Mouse (Mus musculus) 3T3-L1 (cell line): ENCODE measurements at regions not wholly inside any gene's neighbourhood (a gene's known extent, or its start where the extent isn't known, plus 50 kb on each side); places are given as distances from the start of the nearest gene placed in this dataset.

Source experiments
- DNase-seq: peaks from one replicate; pipeline ENCODE4 v3.0.0-alpha.2; 2015; ENCODE audit warnings: low read depth, low spot score

DNA sequence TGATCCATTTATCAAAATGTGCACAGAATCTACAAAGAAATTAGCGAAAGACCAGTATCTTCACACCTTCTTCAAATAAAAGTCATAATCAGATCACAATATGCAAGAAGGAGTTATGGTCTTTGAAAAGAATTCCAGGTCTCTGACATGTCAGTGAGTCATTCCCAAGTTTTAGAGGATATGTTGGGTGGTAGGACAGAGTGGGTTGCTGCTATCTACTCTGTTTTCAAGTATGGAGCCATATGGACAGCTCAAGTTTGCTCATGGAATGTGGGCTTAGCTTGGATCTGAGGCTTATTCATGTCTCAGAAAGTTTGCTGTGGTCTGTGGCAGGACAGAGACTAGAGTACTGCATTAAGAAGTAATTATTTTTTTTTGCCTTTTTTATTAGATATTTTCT lies 657.0 kb downstream of the Inhba start:
- peak; percentile 52 for DNase-seq

DNA sequence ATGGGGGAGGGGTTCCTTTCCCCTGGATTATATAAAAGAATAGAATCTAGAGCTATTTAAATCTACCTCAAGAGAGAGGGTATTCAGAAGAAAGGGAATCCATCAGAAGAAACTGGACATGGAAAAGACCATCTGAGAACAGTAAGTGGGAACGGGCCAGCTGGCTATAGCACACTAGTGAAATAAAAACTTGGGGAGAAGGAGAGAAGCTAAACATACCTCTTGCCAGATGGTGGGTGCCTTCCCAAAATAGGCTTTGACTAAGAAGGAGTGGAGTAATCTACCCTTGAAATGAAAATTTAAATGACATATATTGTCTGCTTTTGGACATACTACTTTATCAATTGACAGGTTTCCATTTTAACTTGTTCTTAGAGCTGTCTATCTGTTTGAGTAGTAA lies 657.6 kb downstream of the Inhba start:
- no peak for DNase-seq

- DNase-seq: peak; percentile 88
These were observed 658.5 kb downstream of the Inhba start for GRCm38 (mm10) chr13:16670047-16670733.

DNA sequence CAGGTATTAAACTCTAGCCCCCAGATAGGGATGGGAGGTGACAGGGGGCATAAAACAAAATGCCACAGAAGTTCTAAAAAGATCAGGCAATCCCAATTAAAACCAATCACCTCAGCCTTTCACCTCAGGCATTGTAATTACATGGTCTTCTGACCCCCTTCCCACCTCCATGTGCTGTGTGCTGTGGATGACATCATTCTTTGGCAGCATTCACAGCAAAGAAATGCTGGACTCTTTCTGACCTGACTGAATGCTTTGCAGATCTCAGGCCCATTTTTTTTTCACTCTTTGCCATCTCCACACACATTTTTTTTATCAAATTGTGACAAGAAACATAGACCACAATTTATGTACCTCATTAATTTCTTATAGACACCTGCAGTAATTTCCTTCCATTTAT lies 659.1 kb downstream of the Inhba start:
- peak; percentile 80 for DNase-seq

DNA sequence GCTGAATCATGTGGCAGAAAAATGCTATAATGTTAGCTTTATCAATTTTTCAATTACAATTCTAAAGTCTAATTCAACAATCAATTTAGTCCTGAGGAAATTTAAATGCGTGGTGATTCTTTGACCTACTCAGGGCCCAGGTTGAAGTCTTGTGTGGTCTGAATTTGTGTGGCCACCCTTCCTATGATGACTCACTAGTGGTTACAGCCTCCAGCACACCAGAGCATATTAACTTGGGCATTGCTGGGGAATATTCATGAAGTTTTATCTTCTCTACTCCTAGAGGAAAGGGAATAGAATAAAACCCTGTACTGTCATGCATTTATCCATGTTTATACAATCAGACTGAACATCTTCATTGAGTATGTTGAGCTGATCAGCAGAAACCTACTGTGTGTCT lies 665.2 kb downstream of the Inhba start:
- DNase-seq: peak; percentile 73

- DNase-seq: peak; percentile 81
These were observed 666.8 kb downstream of the Inhba start for GRCm38 (mm10) chr13:16678246-16679024.

DNA sequence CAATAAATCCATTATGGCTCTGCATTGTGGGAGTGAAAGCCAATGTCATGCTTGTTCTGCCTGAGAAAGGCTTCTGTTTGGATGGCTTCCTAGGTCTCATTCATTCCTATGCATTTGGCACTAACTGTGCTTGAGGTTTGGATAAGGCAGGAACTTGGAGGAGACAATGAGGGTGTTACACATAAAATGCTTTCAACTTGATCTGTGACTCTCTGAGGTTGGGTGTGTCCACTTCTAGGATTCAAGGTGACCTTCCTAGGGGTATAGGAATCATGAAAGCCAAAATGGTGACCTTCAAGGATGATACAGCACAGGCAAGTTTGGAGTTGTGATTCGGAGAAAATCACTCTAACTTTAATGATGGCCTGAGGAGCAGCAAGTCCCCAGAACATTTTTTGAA lies 682.5 kb downstream of the Inhba start:
- DNase-seq: no peak

GRCm38 (mm10) chr13:16700934-16701333 lies 689.3 kb downstream of the Inhba start:
- DNase-seq: no peak

GRCm38 (mm10) chr13:16702138-16702537 lies 690.5 kb downstream of the Inhba start:
- no peak for DNase-seq

- no peak for DNase-seq
These were observed 693.8 kb downstream of the Inhba start for GRCm38 (mm10) chr13:16705217-16706104.

GRCm38 (mm10) chr13:16706105-16706442 lies 694.4 kb downstream of the Inhba start:
- DNase-seq: no peak

DNA sequence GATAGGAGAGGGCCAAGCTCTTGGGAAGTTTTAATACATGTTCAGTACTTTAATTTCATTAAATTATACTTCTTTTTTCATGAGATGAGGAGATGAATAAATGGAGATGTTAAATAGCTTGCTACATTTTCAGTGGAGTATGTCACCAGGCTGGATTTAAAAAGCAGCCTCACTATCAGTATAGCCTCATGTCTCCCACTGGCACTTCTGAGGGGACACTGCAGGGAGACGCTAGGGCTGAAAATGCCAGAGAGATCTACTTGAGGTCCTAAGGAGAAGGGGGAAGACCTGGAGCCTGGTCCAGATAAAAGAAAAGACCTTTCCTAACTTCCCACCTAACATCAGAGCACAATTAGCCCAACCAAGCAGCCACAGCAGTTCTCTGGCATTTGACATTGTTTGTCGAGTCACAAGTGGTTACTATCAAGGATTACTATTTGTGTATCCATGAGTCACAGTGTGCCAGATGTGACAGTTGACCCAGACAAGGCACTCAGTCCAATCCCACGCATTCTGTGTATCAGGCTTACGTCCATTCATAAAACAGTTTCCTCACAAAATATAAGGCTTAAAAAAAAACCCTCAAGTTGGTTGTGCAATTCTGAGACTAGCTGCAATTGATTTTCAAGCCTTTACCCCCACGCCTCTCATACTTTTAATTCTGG lies 703.8 kb downstream of the Inhba start:
- DNase-seq: peak; percentile 96

- DNase-seq: peak; percentile 22
These were observed 704.7 kb downstream of the Inhba start for GRCm38 (mm10) chr13:16716340-16716739.

DNA sequence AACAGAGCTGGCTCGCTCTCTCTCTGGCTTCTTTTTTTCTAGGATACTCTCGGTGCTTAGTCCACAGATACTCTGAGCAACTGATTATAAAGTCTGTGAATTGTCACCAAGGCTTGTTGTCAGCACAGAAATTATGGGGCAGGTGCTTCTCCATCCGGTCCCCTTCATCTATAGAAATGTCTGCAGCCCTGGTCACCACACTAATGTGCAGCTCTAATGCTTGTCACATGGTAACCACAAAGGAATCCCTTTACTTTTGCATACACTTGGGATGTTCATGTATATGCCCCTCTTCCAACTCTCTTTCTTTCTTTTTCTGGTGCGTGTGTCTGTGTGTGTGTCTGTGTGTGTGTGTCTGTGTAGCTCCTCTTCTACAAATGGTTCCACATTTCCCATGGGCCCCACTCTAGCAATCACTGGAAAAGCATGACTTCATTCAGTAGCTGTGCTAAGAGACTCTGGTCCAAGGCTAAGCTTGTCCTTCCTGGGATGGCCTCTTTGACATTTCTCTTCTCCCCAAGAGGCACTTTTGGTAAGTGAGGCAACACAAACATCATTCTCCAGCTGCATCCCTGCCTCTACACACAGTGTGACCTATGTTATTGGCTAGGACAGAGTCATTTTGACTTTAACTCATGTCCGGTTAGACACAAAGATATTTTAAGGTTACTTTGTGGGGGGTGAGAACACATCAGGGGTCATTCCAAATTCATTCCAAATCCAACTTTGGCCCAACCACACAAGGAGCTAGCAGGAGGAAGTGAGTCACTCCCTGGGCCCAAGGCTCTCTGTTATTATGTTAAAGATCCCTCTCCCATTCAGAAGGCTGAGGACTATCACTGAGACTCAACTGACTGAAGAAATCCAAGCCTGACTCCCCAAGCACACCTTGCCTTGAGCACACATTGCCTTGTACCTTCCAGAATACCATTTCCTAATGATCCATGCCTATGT lies 705.4 kb downstream of the Inhba start:
- peak; percentile 68 for DNase-seq

GRCm38 (mm10) chr13:16720090-16720489 lies 708.4 kb downstream of the Inhba start:
- no peak for DNase-seq

GRCm38 (mm10) chr13:16725350-16725749 lies 713.7 kb downstream of the Inhba start:
- DNase-seq: no peak

GRCm38 (mm10) chr13:16738313-16738712 lies 726.7 kb downstream of the Inhba start:
- DNase-seq: peak; percentile 72

GRCm38 (mm10) chr13:16739563-16739962 lies 727.9 kb downstream of the Inhba start:
- peak; percentile 81 for DNase-seq

- DNase-seq: no peak
These were observed 732.6 kb downstream of the Inhba start for GRCm38 (mm10) chr13:16744237-16744636.

DNA sequence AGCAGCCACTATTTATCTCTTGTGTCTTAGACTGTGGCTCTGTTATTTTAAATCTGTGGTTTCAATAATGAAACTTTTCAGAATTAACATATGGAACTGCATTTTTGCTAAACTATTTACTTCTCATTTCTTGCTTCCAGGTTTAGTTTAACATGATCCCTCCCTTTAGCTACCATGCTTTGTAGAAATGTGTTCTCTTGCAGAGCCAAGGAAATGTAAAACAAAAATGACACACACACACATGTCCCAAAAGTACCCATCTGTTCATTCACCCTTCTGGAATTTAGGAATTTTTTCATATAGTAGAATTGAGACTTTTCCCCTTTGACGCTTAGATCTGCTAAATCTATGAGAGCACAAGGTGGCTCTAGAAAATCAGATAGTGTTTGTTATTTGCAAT lies 734.0 kb downstream of the Inhba start:
- no peak for DNase-seq

DNA sequence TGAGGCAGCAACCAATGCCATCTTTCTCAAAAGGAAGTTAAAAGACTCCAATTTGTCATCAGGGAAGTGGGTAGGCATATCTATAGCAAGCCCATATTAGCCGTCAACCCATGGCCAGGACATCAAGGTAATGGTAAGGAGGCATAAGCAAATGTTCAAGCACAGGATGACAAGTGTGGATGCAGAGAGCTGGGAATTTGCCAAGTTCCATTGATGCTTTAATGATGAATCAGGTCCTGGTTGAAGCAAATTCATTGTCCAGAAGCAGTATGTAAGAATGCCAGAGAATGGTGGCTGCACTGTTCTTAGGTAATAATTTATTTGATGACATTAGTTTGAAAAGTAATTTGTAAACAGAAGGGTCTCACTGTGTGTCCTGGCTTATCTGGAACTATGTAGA lies 734.8 kb downstream of the Inhba start:
- DNase-seq: peak; percentile 69
